Comparison of ENCODE assay signal across 10 mouse cellular contexts in genomic region chr15:103185462-103186198, GRCm38 (mm10). TPM values are rescaled to one million over a fixed set of nuclear protein-coding genes. Genes with fewer than 3 reads are reported as not detected.
DNase-seq lines count a peak whose midpoint lies in the region; ATAC-seq and TF ChIP-seq lines count a peak whose summit lies in the region.
"Had no signal": no experiment of that assay in that cellular context is flagged by ENCODE, and none has a peak within 500 bp of the region (broad histone marks: within the 10 kb centered on the region; RNA-seq: fewer than 3 reads in every experiment).

No protein-coding gene starts in this region.

- no peaks in the 10 kb centered on the region for H3K4me1 ChIP-seq in kidney, adult 2 months (ENCODE audit: control insufficient read depth, insufficient read depth, low read length)
- H3K4me1 ChIP-seq in kidney, embryonic 16.5 days (ENCODE audit: insufficient read depth, low read length) = peaks cover 27% of the 10 kb centered on the region
- H3K4me1 ChIP-seq in ES-E14 (ENCODE audit: control insufficient read depth in 2 of 2, insufficient read depth in 2 of 2, low read length in 2 of 2, poor library complexity in 1 of 2) = peaks cover 0 to 6% of the 10 kb centered on the region in 2 experiments; a peak in 2 of 4 replicates
- peaks cover 14% of the 10 kb centered on the region for H3K4me1 ChIP-seq in olfactory bulb, adult 2 months (ENCODE audit: control insufficient read depth, insufficient read depth, low read length)

- no peak for TF ChIP-seq POLR2A in kidney, adult 2 months (IDR thresholded peaks at IDR 0.05; ENCODE audit: low read depth, low read length)
- no peak for TF ChIP-seq POLR2A in olfactory bulb, adult 2 months (IDR thresholded peaks at IDR 0.05; ENCODE audit: insufficient read depth, low read depth, low read length)

- intact Hi-C loops in heart, postnatal 36 days (cut with DNase I) = no loop called here
- intact Hi-C loops in left cerebral cortex, postnatal 4 days (cut with DNase I) = no loop called here

- peak; percentile 68 for DNase-seq in kidney, adult 2 months
- no peak for DNase-seq in ES-E14 (ENCODE audit: low read depth, low spot score)
- peak; percentile 48 for DNase-seq in cerebellum, adult 9-10 months
- DNase-seq in heart, postnatal 36 days = peak; percentile 48 to 58
- DNase-seq in left cerebral cortex, postnatal 4 days = peak; percentile 70

- 41% methylated on average over 19 of the region's 19 CpGs for WGBS in kidney, adult 2 months
- WGBS in kidney, embryonic 16.5 days = 44% methylated on average over 18 of the region's 19 CpGs
- WGBS in olfactory bulb, adult 2 months = 51% methylated on average over 19 of the region's 19 CpGs

- in situ Hi-C loops in ES-E14 (cut with MboI; ENCODE audit: low sequenced_read_pairs in 2 of 2, unreplicated experiment in 2 of 2) = loop anchor here (10.0 kb wide), 1 partner anchor 129 kb away; the partner anchor contains the start of gene Gpr84 (in 2 of the 2)

- no peak overlapping the region for H3K4me3 ChIP-seq in kidney, adult 2 months (ENCODE audit: insufficient read depth, low read depth, low read length)
- no peak overlapping the region for H3K4me3 ChIP-seq in kidney, embryonic 16.5 days (ENCODE audit: low read length)
- H3K4me3 ChIP-seq in ES-E14 (ENCODE audit: insufficient read depth in 1 of 2, low read depth in 1 of 2, low read length in 2 of 2, poor library complexity in 1 of 2, severe bottlenecking in 1 of 2) = no peak overlapping the region
- no peak overlapping the region for H3K4me3 ChIP-seq in olfactory bulb, adult 2 months (ENCODE audit: insufficient read depth, low read depth, low read length)
- H3K4me3 ChIP-seq: embryonic facial prominence, embryonic 12.5 days; liver, embryonic 15.5 days had no signal

- no peak for ATAC-seq in kidney, embryonic 16.5 days (ENCODE audit: low FRiP score, low TSS enrichment)
- ATAC-seq in megakaryocyte, adult 5-6 weeks (ENCODE audit: poor library complexity, severe bottlenecking) = no peak

- peak; percentile 82 for TF ChIP-seq CTCF in kidney, adult 2 months (conservative IDR thresholded peaks at IDR 0.05; ENCODE audit: insufficient read depth, insufficient read length, low read depth, low read length)
- peak; percentile 53; the same call in 1 of the 2 replicates for TF ChIP-seq CTCF in olfactory bulb, adult 2 months (IDR thresholded peaks at IDR 0.05; ENCODE audit: insufficient read depth, low read depth, low read length)

- H3K27me3 ChIP-seq in kidney, adult 2 months (replicated peaks; ENCODE audit: control insufficient read depth, insufficient read depth, low read length) = no peaks in the 10 kb centered on the region
- H3K27me3 ChIP-seq in kidney, embryonic 16.5 days (ENCODE audit: insufficient read depth, low read length) = no peaks in the 10 kb centered on the region

- no peak overlapping the region for H3K4me2 ChIP-seq in kidney, embryonic 16.5 days (replicated peaks; ENCODE audit: low read depth, low read length)
- H3K4me2 ChIP-seq: embryonic facial prominence, embryonic 12.5 days; liver, embryonic 15.5 days had no signal

- H3K9me3 ChIP-seq in kidney, embryonic 16.5 days (ENCODE audit: low read length) = no peaks in the 10 kb centered on the region
- H3K9me3 ChIP-seq in ES-E14 (ENCODE audit: control insufficient read depth, insufficient read depth, low read depth, low read length) = no peaks in the 10 kb centered on the region
- H3K9me3 ChIP-seq: embryonic facial prominence, embryonic 12.5 days; liver, embryonic 15.5 days had no signal

- H3K36me3 ChIP-seq in kidney, adult 2 months (ENCODE audit: control insufficient read depth, insufficient read depth, low read length) = no peaks in the 10 kb centered on the region
- no peaks in the 10 kb centered on the region for H3K36me3 ChIP-seq in kidney, embryonic 16.5 days (ENCODE audit: insufficient read depth, low read length)
- H3K36me3 ChIP-seq in ES-E14 (ENCODE audit: control insufficient read depth, insufficient read depth, low read length, poor library complexity, severe bottlenecking) = peaks cover 5% of the 10 kb centered on the region

- H3K9ac ChIP-seq in kidney, embryonic 16.5 days (replicated peaks; ENCODE audit: low read length) = no peak overlapping the region
- no peak overlapping the region for H3K9ac ChIP-seq in ES-E14 (ENCODE audit: insufficient read depth, low read depth, low read length, poor library complexity, severe bottlenecking)
- H3K9ac ChIP-seq: embryonic facial prominence, embryonic 12.5 days; liver, embryonic 15.5 days had no signal

- no peak overlapping the region for H3K27ac ChIP-seq in kidney, adult 2 months (ENCODE audit: insufficient read depth, low read depth, low read length)
- no peak overlapping the region for H3K27ac ChIP-seq in kidney, embryonic 16.5 days (ENCODE audit: low read length)
- no peak overlapping the region for H3K27ac ChIP-seq in ES-E14 (ENCODE audit: insufficient read depth, low read depth, low read length, poor library complexity, severe bottlenecking)
- H3K27ac ChIP-seq in olfactory bulb, adult 2 months (ENCODE audit: insufficient read depth, low read depth, low read length) = no peak overlapping the region
- H3K27ac ChIP-seq: embryonic facial prominence, embryonic 12.5 days; liver, embryonic 15.5 days had no signal

TF ChIP-seq in ES-E14, 5 proteins besides CTCF, POLR2A, EP300 and RAD21:
- TF ChIP-seq ZC3H11A (IDR thresholded peaks at IDR 0.05; ENCODE audit: borderline replicate concordance, low read depth, low read length) = peak; percentile 10; the same call in 1 of the 2 replicates
- TF ChIP-seq CHD2 (IDR thresholded peaks at IDR 0.05; ENCODE audit: low read depth, low read length) = no peak

RNA-seq across cellular contexts. Expression of gene Smug1, which starts 18.7 kb away (rescaled TPM):
- 15.5 and 19.4 TPM in 2 replicates for polyA plus RNA-seq in kidney, adult 2 months (2012; rRNA removed)
- 19.8 and 20.5 TPM in 2 replicates for polyA plus RNA-seq in kidney, embryonic 16.5 days (2015; fragmentation: Nextera tagmentation; extraction: Ambion mirVana)
- total RNA-seq in ES-E14 (2012; rRNA removed) = 7.1 and 10.6 TPM in 2 replicates
- total RNA-seq in heart, postnatal 36 days (2021) = 10 to 100 TPM; 13.2 to 15.7 TPM
- total RNA-seq in left cerebral cortex, postnatal 4 days (2021) = 10 to 100 TPM; 26.4 to 27.4 TPM
- not detected in 2 replicates for polyA plus RNA-seq in olfactory bulb, adult 2 months (2012; ENCODE audit: insufficient read depth, insufficient read length, low replicate concordance, missing spikeins)
- total RNA-seq in megakaryocyte, adult 5-6 weeks (2015) = 2.8 and 3.9 TPM in 2 replicates
- 3.3 and 3.8 TPM in 2 replicates for total RNA-seq in megakaryocyte, adult 5-6 weeks (2017)

RNA-seq across cellular contexts. Expression of gene Cbx5, which starts 54.0 kb away (rescaled TPM):
- polyA plus RNA-seq in kidney, adult 2 months (2012; rRNA removed) = 18.8 and 26.9 TPM in 2 replicates
- polyA plus RNA-seq in kidney, embryonic 16.5 days (2015; fragmentation: Nextera tagmentation; extraction: Ambion mirVana) = 109 and 120 TPM in 2 replicates
- 190 and 226 TPM in 2 replicates for total RNA-seq in ES-E14 (2012; rRNA removed)
- 10 to 100 TPM; 54.2 to 58.7 TPM for total RNA-seq in heart, postnatal 36 days (2021)
- total RNA-seq in left cerebral cortex, postnatal 4 days (2021) = 100 to 1,000 TPM; 219 to 230 TPM
- polyA plus RNA-seq in olfactory bulb, adult 2 months (2012; ENCODE audit: insufficient read depth, insufficient read length, low replicate concordance, missing spikeins) = 111 and 221 TPM in 2 replicates
- 56.0 and 60.5 TPM in 2 replicates for total RNA-seq in megakaryocyte, adult 5-6 weeks (2015)
- total RNA-seq in megakaryocyte, adult 5-6 weeks (2017) = 113 and 133 TPM in 2 replicates

RNA-seq across cellular contexts. Expression of gene Hnrnpa1, which starts 54.6 kb away (rescaled TPM):
- polyA plus RNA-seq in kidney, adult 2 months (2012; rRNA removed) = 50.0 and 69.3 TPM in 2 replicates
- polyA plus RNA-seq in kidney, embryonic 16.5 days (2015; fragmentation: Nextera tagmentation; extraction: Ambion mirVana) = 831 and 924 TPM in 2 replicates
- total RNA-seq in ES-E14 (2012; rRNA removed) = 321 and 519 TPM in 2 replicates
- total RNA-seq in heart, postnatal 36 days (2021) = 100 to 1,000 TPM; 140 to 154 TPM
- total RNA-seq in left cerebral cortex, postnatal 4 days (2021) = 100 to 1,000 TPM; 690 to 711 TPM
- polyA plus RNA-seq in olfactory bulb, adult 2 months (2012; ENCODE audit: insufficient read depth, insufficient read length, low replicate concordance, missing spikeins) = 185 and 643 TPM in 2 replicates
- total RNA-seq in megakaryocyte, adult 5-6 weeks (2015) = 320 and 365 TPM in 2 replicates
- 765 and 767 TPM in 2 replicates for total RNA-seq in megakaryocyte, adult 5-6 weeks (2017)
